Mouse (Mus musculus) stomach, postnatal 0 days (tissue): ENCODE measurements around the gene Sf3b2. TPM values are rescaled to one million over a fixed set of nuclear protein-coding genes. Genes with fewer than 3 reads are reported as not detected.

Experiments used
- ATAC-seq: fragments of 200-750 bp; cut with Nextera tagmentation; 2 replicates; pipeline ENCODE4 v1.8.0; 2017; ENCODE audit not compliant: low FRiP score, low TSS enrichment
- DNase-seq: peaks from one replicate; pipeline ENCODE4 v3.0.0-alpha.2; 2016; ENCODE audit warnings: low spot score
- H3K27ac ChIP-seq: fragments of 300-500 bp; sonication (generic); replicated peaks from 2 replicates; pipeline ENCODE4 v1.5.1; 2014; ENCODE audit warnings: mild to moderate bottlenecking, control low read depth
- H3K27me3 ChIP-seq: fragments of 300-500 bp; sonication (generic); 2 replicates; pipeline ENCODE4 v1.6.1; 2014; ENCODE audit warnings: low read length; ENCODE audit not compliant: control insufficient read depth, insufficient read depth
- H3K36me3 ChIP-seq: fragments of 300-500 bp; sonication (generic); 2 replicates; pipeline ENCODE4 v1.6.1; 2014; ENCODE audit warnings: low read length, mixed read lengths; ENCODE audit not compliant: control insufficient read depth, insufficient read depth
- H3K4me1 ChIP-seq: fragments of 300-500 bp; sonication (generic); replicated peaks from 2 replicates; pipeline ENCODE4 v1.6.1; 2014; ENCODE audit warnings: antibody characterized with exemption; ENCODE audit not compliant: control insufficient read depth, insufficient read depth
- H3K4me2 ChIP-seq: fragments of 300-500 bp; sonication (generic); replicated peaks from 2 replicates; pipeline ENCODE4 v1.6.1; 2014; ENCODE audit warnings: low read depth, mild to moderate bottlenecking, control low read depth, moderate library complexity
- H3K4me3 ChIP-seq: fragments of 300-500 bp; sonication (generic); 2 replicates; pipeline ENCODE4 v1.5.1; 2014; ENCODE audit warnings: low read depth, low read length, control low read depth
- H3K9ac ChIP-seq: fragments of 300-500 bp; sonication (generic); 2 replicates; pipeline ENCODE4 v1.6.1; 2014; ENCODE audit warnings: mild to moderate bottlenecking, low read length, control low read depth, mixed read lengths
- H3K9me3 ChIP-seq: fragments of 300-500 bp; sonication (generic); 2 replicates; pipeline ENCODE4 v1.6.1; 2016; ENCODE audit warnings: low read length; ENCODE audit not compliant: control insufficient read depth
- CTCF ChIP-seq: IDR thresholded peaks from 2 replicates; pipeline ENCODE4 v1.5.1; 2016; ENCODE audit warnings: antibody characterized with exemption, low read depth, mild to moderate bottlenecking, moderate library complexity
- EP300 ChIP-seq: optimal IDR thresholded peaks from 2 replicates; pipeline ENCODE3; 2016; ENCODE audit warnings: antibody characterized with exemption
- WGBS: fragments of 180-500 bp; shearing (Covaris S2); extraction: QIAGEN DNeasy Blood & Tissue Kit; methylation state at CpG from one replicate; pipeline ENCODE4 v1.1.7; 2014; 5-methylcytosine and 5-hydroxymethylcytosine counted together
- polyA plus RNA-seq: library from polyadenylated mRNA; unstranded; fragments of >200 nt; fragmentation: Nextera tagmentation; extraction: Ambion mirVana; gene quantifications from 2 replicates; pipeline ENCODE4 v1.2.1, GENCODE M21; 2015

Sf3b2 gene
- polyA plus RNA-seq, 1 experiment from 2014 or later, result 148 TPM

DNA sequence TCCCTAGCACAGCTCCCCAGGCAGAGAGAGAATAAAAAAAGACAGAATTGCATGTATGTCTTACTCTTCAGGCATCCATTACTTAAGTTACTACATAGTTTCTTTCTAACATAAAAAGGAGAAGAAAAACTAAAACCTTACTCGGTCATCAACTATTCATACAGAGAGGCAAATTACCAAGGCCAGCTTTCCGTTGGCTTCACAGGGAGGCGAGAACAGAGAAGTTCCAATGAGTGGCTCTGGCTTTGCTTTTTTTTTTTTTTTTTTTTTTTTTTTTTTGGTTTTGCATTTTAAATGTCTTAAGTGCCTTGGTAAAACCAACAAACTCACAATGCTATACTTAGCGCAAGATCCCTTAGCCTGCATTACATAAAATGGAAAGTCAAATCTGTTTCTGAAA lies 62.6 kb downstream of the Sf3b2 start:
- Histone ChIP-seq H3K9me3 (no peaks in the 10 kb centered on the region), H3K27me3 (no peaks in the 10 kb centered on the region), H3K36me3 (no peaks in the 10 kb centered on the region), H3K4me3 (no peak overlapping the region), H3K27ac (no peak overlapping the region), H3K9ac (no peak overlapping the region), H3K4me1 (no peaks in the 10 kb centered on the region), H3K4me2 (no peak overlapping the region)
- DNase-seq, result no peak
- TF ChIP-seq CTCF (no peak), EP300 (no peak)
- ATAC-seq, result no peak
- 87% methylated on average over 4 of the region's 4 CpGs for WGBS

DNA sequence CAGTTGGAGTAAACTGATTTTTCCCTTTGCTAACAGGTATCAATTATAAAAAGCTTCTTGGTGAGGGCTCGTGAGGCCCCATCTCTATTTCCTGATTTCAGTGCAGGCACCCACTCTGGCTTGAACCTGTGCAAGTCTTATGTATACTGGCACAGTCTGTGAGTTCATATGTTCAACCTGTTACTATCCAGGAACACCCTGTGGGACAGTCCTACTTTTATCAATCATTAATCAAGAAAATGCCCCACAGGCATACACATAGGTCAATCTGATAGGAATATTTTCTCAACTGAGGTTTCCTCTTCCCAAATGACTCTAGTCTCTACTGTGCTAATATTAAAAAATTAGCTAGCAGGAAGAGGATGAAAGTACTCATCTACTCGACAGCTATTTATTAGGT lies 65.1 kb downstream of the Sf3b2 start:
- Histone ChIP-seq H3K4me2 (no peak overlapping the region), H3K36me3 (no peaks in the 10 kb centered on the region), H3K4me3 (no peak overlapping the region), H3K27ac (no peak overlapping the region), H3K27me3 (no peaks in the 10 kb centered on the region), H3K9ac (no peak overlapping the region), H3K4me1 (no peaks in the 10 kb centered on the region), H3K9me3 (no peaks in the 10 kb centered on the region)
- TF ChIP-seq CTCF, result no peak
- TF ChIP-seq EP300, result no peak
- ATAC-seq, result no peak
- DNase-seq, result no peak
- 60% methylated on average over 2 of the region's 2 CpGs for WGBS

DNA sequence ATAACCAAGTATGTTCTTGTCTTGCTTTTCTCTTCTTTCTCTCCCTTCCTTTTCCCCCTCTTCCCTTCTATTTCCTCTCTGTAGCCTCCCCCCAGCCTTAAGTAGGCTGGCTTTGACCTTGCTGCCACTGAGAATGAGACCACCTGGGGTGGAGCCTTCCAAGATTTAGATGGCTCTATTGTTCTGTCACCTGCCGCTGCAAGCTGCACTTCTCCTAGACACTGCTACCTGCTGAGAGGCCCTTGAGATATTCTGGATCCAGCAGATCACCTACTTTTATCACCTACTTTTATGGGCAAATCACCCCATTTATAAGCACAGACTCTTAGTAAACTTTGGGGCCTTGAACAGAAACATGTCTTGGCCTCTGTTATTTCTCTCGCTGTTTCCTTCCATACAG lies 70.6 kb downstream of the Sf3b2 start:
- Histone ChIP-seq H3K27ac (no peak overlapping the region), H3K4me2 (no peak overlapping the region), H3K4me3 (no peak overlapping the region), H3K27me3 (no peaks in the 10 kb centered on the region), H3K9ac (no peak overlapping the region), H3K9me3 (no peaks in the 10 kb centered on the region), H3K36me3 (no peaks in the 10 kb centered on the region), H3K4me1 (no peaks in the 10 kb centered on the region)
- WGBS, result 66% methylated on average over 2 of the region's 2 CpGs
- TF ChIP-seq CTCF (no peak), EP300 (no peak)
- DNase-seq, result no peak
- no peak for ATAC-seq

DNA sequence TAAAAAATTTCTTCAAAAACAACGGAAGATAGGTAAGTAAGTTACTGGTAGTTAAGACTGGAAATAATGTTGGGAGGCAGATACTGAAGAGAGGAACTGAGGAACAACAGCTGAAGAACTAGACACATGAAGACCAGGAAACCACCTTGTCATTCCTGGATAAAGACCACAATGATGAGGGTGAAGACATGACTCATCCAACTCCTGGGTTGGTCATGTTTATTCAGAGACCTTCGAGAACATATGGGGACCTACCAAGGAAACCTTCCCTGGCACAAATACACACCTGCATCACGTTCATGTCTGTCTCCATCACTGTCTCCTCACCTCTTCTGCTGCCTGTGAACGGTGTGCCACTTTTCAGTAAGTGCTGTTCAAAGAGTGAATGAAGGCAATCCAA lies 71.2 kb downstream of the Sf3b2 start:
- Histone ChIP-seq H3K27ac (no peak overlapping the region), H3K4me3 (no peak overlapping the region), H3K27me3 (no peaks in the 10 kb centered on the region), H3K4me1 (no peaks in the 10 kb centered on the region), H3K36me3 (no peaks in the 10 kb centered on the region), H3K9me3 (no peaks in the 10 kb centered on the region), H3K9ac (no peak overlapping the region), H3K4me2 (no peak overlapping the region)
- no peak for TF ChIP-seq EP300
- no peak for TF ChIP-seq CTCF
- ATAC-seq (no peak), DNase-seq (no peak)
- WGBS, result 80% methylated on average over 4 of the region's 4 CpGs

Other genes starting within 250 kb of the Sf3b2 start
- gene Rin1, start 245.0 kb downstream of the Sf3b2 start, polyA plus RNA-seq, result 2.6 TPM in 2 replicates
- 31.6 and 39.5 TPM in 2 replicates for gene Cd248, start 227.4 kb downstream of the Sf3b2 start, polyA plus RNA-seq
- gene Tmem151a, start 209.9 kb downstream of the Sf3b2 start, polyA plus RNA-seq, result 10.4 and 11.4 TPM in 2 replicates
- gene Yif1a, start 206.9 kb downstream of the Sf3b2 start, polyA plus RNA-seq, result 128 and 131 TPM in 2 replicates
- 5.6 and 7.1 TPM in 2 replicates for gene Cnih2, start 196.9 kb downstream of the Sf3b2 start, polyA plus RNA-seq
- 183 and 194 TPM in 2 replicates for gene Rab1b, start 188.4 kb downstream of the Sf3b2 start, polyA plus RNA-seq
- gene Klc2, start 176.9 kb downstream of the Sf3b2 start, polyA plus RNA-seq, result 8.7 and 8.8 TPM in 2 replicates
- gene Pacs1, start 22.3 kb downstream of the Sf3b2 start, polyA plus RNA-seq, result 4.6 and 6.7 TPM in 2 replicates
- 0.51 and 0.53 TPM in 2 replicates for gene Gal3st3, start 2.9 kb upstream of the Sf3b2 start, polyA plus RNA-seq
- gene Catsper1, start 40.3 kb upstream of the Sf3b2 start, polyA plus RNA-seq, result not detected in 2 replicates
- gene Cst6, start 54.1 kb upstream of the Sf3b2 start, polyA plus RNA-seq, result 281 and 316 TPM in 2 replicates
- 47.5 and 49.1 TPM in 2 replicates for gene Eif1ad, start 71.3 kb upstream of the Sf3b2 start, polyA plus RNA-seq
- 279 and 293 TPM in 2 replicates for gene Banf1, start 71.7 kb upstream of the Sf3b2 start, polyA plus RNA-seq
- 30.9 and 34.1 TPM in 2 replicates for gene Sart1, start 93.2 kb upstream of the Sf3b2 start, polyA plus RNA-seq
- 0.44 TPM in 1 of 2 replicates, not detected in the other for gene Tsga10ip, start 107.1 kb upstream of the Sf3b2 start, polyA plus RNA-seq
- 196 and 203 TPM in 2 replicates for gene Drap1, start 129.5 kb upstream of the Sf3b2 start, polyA plus RNA-seq
- gene AI837181, start 129.7 kb upstream of the Sf3b2 start, polyA plus RNA-seq, result 36.5 and 38.6 TPM in 2 replicates
- gene Fosl1, start 152.1 kb upstream of the Sf3b2 start, polyA plus RNA-seq, result 0.16 and 0.33 TPM in 2 replicates
- gene Ccdc85b, start 162.4 kb upstream of the Sf3b2 start, polyA plus RNA-seq, result 11.6 and 12.5 TPM in 2 replicates
- 103 and 111 TPM in 2 replicates for gene Fibp, start 165.2 kb upstream of the Sf3b2 start, polyA plus RNA-seq
- gene Ctsw, start 173.1 kb upstream of the Sf3b2 start, polyA plus RNA-seq, result 0.29 and 0.50 TPM in 2 replicates
- gene Efemp2, start 178.5 kb upstream of the Sf3b2 start, polyA plus RNA-seq, result 59.7 and 67.0 TPM in 2 replicates
- gene Mus81, start 192.9 kb upstream of the Sf3b2 start, polyA plus RNA-seq, result 18.4 and 18.5 TPM in 2 replicates
- 1,281 and 1,389 TPM in 2 replicates for gene Cfl1, start 195.0 kb upstream of the Sf3b2 start, polyA plus RNA-seq
- not detected in 2 replicates for gene 1700020D05Rik, start 208.3 kb upstream of the Sf3b2 start, polyA plus RNA-seq
- 2.8 and 3.8 TPM in 2 replicates for gene Snx32, start 215.1 kb upstream of the Sf3b2 start, polyA plus RNA-seq